Mouse (Mus musculus) brain, embryonic 14.5 days (tissue): ENCODE measurements at regions not wholly inside any gene's neighbourhood (a gene's known extent, or its start where the extent isn't known, plus 50 kb on each side); places are given as distances from the start of the nearest gene placed in this dataset.

Experiments
- CTCF ChIP-seq: fragments of 200-500 bp; IDR thresholded peaks from 2 replicates; pipeline ENCODE4 v1.5.1; 2012; ENCODE audit warnings: inconsistent platforms, mild to moderate bottlenecking, moderate library complexity, borderline replicate concordance; ENCODE audit not compliant: insufficient read depth, insufficient read length; ENCODE audit errors: extremely low read depth
- POLR2A ChIP-seq: fragments of 200-500 bp; IDR thresholded peaks from 2 replicates; pipeline ENCODE4 v1.6.1; 2012; ENCODE audit warnings: mild to moderate bottlenecking, inconsistent platforms, borderline replicate concordance; ENCODE audit not compliant: poor library complexity, insufficient read depth, insufficient read length, severe bottlenecking; ENCODE audit errors: extremely low read depth

GRCm38 (mm10) chr6:16212975-16213374 lies 492.5 kb downstream of the Mdfic start:
- TF ChIP-seq CTCF (no peak), POLR2A (no peak)
